Mouse (Mus musculus) heart, embryonic 16.5 days (tissue): ENCODE data around the gene Gkap1. TPM values are rescaled to one million over a fixed set of nuclear protein-coding genes. Genes with fewer than 3 reads are reported as not detected.

Source experiments
- ATAC-seq: fragments of 200-750 bp; cut with Nextera tagmentation; replicated peaks from 2 replicates; pipeline ENCODE4 v1.8.0; 2017; ENCODE audit warnings: moderate number of reproducible peaks; ENCODE audit not compliant: insufficient read depth, low FRiP score; ENCODE audit errors: extremely low read depth
- H3K27ac ChIP-seq: fragments of 300-500 bp; sonication (generic); 2 replicates; pipeline ENCODE4 v1.5.1; 2014; ENCODE audit warnings: mild to moderate bottlenecking, low read length, control low read depth, moderate library complexity
- H3K27me3 ChIP-seq: fragments of 300-500 bp; sonication (generic); 2 replicates; pipeline ENCODE4 v1.6.1; 2014; ENCODE audit warnings: low read length, mixed read lengths; ENCODE audit not compliant: control insufficient read depth, insufficient read depth
- H3K36me3 ChIP-seq: fragments of 300-500 bp; sonication (generic); 2 replicates; pipeline ENCODE4 v1.6.1; 2014; ENCODE audit not compliant: control insufficient read depth, insufficient read depth
- H3K4me1 ChIP-seq: fragments of 300-500 bp; sonication (generic); 2 replicates; pipeline ENCODE4 v1.6.1; 2014; ENCODE audit warnings: low read length, mixed read lengths; ENCODE audit not compliant: control insufficient read depth, insufficient read depth
- H3K4me2 ChIP-seq: fragments of 300-500 bp; sonication (generic); 2 replicates; pipeline ENCODE4 v1.6.1; 2014; ENCODE audit warnings: low read depth, mild to moderate bottlenecking, control low read depth, low read length
- H3K4me3 ChIP-seq: fragments of 300-500 bp; sonication (generic); 2 replicates; pipeline ENCODE4 v1.5.1; 2014; ENCODE audit warnings: mild to moderate bottlenecking, control low read depth, low read length
- H3K9ac ChIP-seq: fragments of 300-500 bp; sonication (generic); 2 replicates; pipeline ENCODE4 v1.6.1; 2014; ENCODE audit warnings: low read length, control low read depth
- H3K9me3 ChIP-seq: fragments of 300-500 bp; sonication (generic); replicated peaks from 2 replicates; pipeline ENCODE4 v1.6.1; 2016; ENCODE audit warnings: low read length; ENCODE audit not compliant: control insufficient read depth
- WGBS: fragments of 180-500 bp; shearing (Covaris S2); extraction: QIAGEN DNeasy Blood & Tissue Kit; methylation state at CpG from one replicate; pipeline ENCODE4 v1.1.7; 2014; 5-methylcytosine and 5-hydroxymethylcytosine counted together
- polyA plus RNA-seq: library from polyadenylated mRNA; unstranded; fragments of >200 nt; fragmentation: Nextera tagmentation; extraction: Ambion mirVana; gene quantifications from 2 replicates; pipeline ENCODE4 v1.2.1, GENCODE M21; 2015

The Gkap1 gene
- polyA plus RNA-seq: 17.0 and 18.9 TPM in 2 replicates

DNA sequence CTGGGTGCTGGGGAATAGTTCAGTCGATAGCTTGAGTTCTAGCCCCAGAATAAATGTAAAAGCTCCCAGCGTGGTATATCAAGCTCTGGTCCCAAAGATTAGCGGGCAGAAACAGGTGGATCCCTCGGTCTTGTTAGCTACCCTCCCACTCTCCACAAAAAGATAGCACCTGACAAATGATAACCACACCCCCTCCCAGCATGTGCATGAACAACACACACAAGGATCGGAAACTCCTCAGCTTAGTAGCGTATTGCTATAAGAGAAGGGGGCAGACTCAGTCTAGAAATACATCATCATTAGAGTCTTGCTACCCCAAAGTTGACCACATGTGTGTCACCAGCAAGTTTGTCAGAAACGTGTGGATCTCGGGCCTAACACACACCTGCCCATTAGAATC is at the start of gene Gkap1:
Gene Gkap1 (minus strand): TSS at position 101 of the 400 bp plus-strand sequence.
- H3K4me1 ChIP-seq: peaks cover 10% of the 10 kb centered on the region
- H3K4me3 ChIP-seq: peak within 1 kb of the TSS; percentile 87
- H3K36me3 ChIP-seq: no peaks in the 10 kb centered on the region
- peak within 1 kb of the TSS; percentile 80 for H3K4me2 ChIP-seq
- no peaks in the 10 kb centered on the region for H3K9me3 ChIP-seq
- WGBS: 78% methylated on average over 8 of the region's 8 CpGs
- H3K27me3 ChIP-seq: 0 out of 2 replicates have a peak, but pooled peaks cover 2% of the 10 kb centered on the region
- no peak for ATAC-seq
- H3K27ac ChIP-seq: peak within 1 kb of the TSS; percentile 75
- H3K9ac ChIP-seq: peak within 1 kb of the TSS; percentile 92

DNA sequence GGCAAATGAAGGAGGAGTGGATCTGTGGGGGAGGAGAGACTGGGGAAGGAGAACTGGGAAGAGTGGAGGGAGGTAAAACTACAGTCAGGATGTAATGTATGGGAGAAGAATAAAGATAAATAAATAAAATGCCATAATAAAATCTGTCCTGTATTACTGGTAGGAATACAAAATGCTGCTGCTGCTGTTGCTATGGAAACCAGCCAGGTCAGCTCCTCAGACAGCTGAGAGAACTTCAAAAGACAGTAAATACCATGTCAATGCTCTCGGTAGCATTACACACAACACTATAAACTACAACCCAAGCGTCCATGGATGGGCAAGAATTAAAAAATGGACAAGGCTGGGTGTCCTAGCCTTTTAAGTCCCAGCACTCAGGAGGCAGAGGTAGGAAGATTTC is 42.3 kb upstream of the Gkap1 start:
- H3K9me3 ChIP-seq: no peaks in the 10 kb centered on the region
- no peak overlapping the region for H3K9ac ChIP-seq
- ATAC-seq: no peak
- no peak overlapping the region for H3K4me3 ChIP-seq
- no peak overlapping the region for H3K4me2 ChIP-seq
- H3K4me1 ChIP-seq: no peaks in the 10 kb centered on the region
- no peaks in the 10 kb centered on the region for H3K36me3 ChIP-seq
- WGBS: 56% methylated on average over 2 of the region's 2 CpGs
- H3K27ac ChIP-seq: no peak overlapping the region
- no peaks in the 10 kb centered on the region for H3K27me3 ChIP-seq

DNA sequence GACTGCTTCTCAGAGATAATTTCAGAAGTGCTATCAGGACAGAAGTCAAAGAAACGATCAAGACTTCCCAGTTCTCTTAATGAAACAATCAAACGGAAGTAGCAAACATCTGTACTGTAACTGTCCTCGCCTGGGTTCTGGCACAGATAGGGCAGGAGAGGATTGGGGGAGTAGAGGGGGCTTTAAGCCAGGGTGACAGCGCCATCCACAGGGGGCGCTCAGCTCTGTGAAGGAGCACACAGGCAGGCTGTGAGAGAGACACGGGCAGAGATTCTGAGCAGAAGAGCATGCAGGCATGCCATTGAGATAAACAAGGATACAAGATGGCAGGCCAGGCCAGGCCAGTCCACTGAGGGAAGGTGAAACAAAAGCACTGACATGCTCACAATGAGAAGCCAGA is 39.5 kb upstream of the Gkap1 start:
- ATAC-seq: no peak
- H3K27me3 ChIP-seq: no peaks in the 10 kb centered on the region

DNA sequence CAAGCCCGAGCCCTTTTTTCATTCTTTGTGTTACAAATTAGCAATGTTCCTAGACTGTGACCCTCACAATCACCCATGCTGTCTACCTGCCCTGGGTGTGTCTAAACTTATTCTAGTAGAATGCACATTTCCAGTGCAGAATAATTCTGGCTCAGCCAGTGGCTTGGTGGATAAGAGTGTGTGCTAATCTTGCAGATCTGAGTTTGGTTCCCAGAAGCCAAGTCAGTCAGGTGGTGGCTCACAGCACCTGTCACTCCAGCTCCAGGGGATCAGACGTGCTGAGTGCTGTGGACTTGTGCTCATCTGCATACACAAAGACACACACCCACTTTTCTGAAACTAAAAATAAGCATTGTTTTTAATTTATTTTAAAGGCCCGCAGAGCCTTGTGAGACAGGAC is 38.3 kb upstream of the Gkap1 start:
- H3K4me1 ChIP-seq: no peaks in the 10 kb centered on the region
- no peaks in the 10 kb centered on the region for H3K36me3 ChIP-seq
- H3K4me2 ChIP-seq: no peak overlapping the region
- 81% methylated on average over 3 of the region's 3 CpGs for WGBS
- H3K4me3 ChIP-seq: no peak overlapping the region
- H3K27ac ChIP-seq: no peak overlapping the region
- no peak overlapping the region for H3K9ac ChIP-seq
- no peak for ATAC-seq
- H3K9me3 ChIP-seq: no peaks in the 10 kb centered on the region
- H3K27me3 ChIP-seq: no peaks in the 10 kb centered on the region

More for the DNA sequence above, 39.5 kb upstream of the Gkap1 start:
- no peaks in the 10 kb centered on the region for H3K4me1 ChIP-seq
- WGBS: 38% methylated on average over 6 of the region's 6 CpGs
- H3K9ac ChIP-seq: no peak overlapping the region
- H3K4me2 ChIP-seq: no peak overlapping the region
- H3K36me3 ChIP-seq: no peaks in the 10 kb centered on the region
- H3K27ac ChIP-seq: no peak overlapping the region
- H3K4me3 ChIP-seq: no peak overlapping the region
- no peaks in the 10 kb centered on the region for H3K9me3 ChIP-seq

DNA sequence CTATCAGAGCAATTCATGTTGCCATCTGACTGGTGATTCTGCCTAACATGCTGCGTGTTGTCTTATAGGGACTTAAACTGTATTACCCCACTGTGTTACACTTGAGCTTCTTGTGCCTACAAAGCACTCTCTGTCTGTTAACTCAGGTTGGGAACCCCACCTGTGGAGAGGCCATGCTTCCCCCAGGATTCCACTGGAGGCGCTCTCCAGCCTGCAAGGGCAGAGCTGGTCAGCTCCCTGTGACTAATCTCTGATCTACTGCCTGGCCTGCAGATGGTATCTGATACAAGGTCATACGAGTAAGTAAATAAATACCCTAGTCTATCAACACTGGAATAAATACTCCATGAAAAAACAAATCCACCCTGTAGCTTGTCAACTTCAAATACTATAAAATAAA is 35.9 kb upstream of the Gkap1 start:
- Histone ChIP-seq H3K36me3 (no peaks in the 10 kb centered on the region), H3K27ac (no peak overlapping the region), H3K9ac (no peak overlapping the region), H3K4me1 (no peaks in the 10 kb centered on the region), H3K4me3 (no peak overlapping the region), H3K27me3 (no peaks in the 10 kb centered on the region), H3K9me3 (no peaks in the 10 kb centered on the region), H3K4me2 (no peak overlapping the region)
- 55% methylated on average over 3 of the region's 3 CpGs for WGBS
- no peak for ATAC-seq

DNA sequence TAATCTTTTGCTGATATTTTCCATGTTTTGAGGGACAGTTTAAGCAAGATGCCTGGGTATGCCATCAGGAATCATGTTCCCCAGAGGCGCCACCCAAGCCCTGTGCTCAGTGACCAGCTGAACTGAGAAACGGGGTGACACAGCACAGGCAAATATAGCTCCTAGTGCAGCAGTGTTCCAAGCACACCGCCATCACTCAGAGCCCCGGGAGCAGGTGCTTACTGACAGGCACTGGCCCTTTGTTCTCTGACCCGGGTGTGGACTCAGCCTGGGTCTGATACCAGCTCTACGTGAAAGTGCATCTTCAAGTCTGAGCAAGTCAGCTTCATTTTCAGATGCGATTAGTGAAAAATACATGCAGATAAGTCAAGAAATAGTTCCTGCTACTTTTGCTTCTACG is 34.0 kb upstream of the Gkap1 start:
- Histone ChIP-seq H3K36me3 (no peaks in the 10 kb centered on the region), H3K4me1 (no peaks in the 10 kb centered on the region), H3K27me3 (no peaks in the 10 kb centered on the region), H3K27ac (no peak overlapping the region), H3K4me3 (no peak overlapping the region), H3K9me3 (no peaks in the 10 kb centered on the region), H3K4me2 (no peak overlapping the region), H3K9ac (no peak overlapping the region)
- no peak for ATAC-seq
- WGBS: 59% methylated on average over 8 of the region's 8 CpGs

DNA sequence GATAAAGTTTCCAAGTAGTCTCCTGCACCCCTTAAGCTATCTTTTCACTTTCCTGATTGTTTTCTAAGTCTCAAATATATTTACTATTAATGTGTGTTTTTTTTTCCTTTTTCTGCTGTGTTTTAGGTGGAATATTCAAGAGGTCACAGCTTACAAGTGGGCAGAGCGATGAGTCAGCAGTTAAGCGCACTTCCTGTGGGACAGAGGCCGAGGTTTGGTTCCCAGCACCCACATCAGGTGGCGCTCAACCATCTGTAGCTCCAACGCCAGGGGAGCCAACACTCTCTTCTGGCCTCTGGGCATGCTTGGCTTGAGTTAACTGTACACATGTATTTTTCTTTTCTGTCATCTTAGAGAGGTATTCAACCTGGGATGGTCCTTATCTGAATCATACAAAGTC is 32.0 kb upstream of the Gkap1 start:
- no peak overlapping the region for H3K27ac ChIP-seq
- no peak for ATAC-seq
- no peak overlapping the region for H3K4me2 ChIP-seq
- WGBS: 87% methylated on average over 5 of the region's 5 CpGs
- H3K4me1 ChIP-seq: no peaks in the 10 kb centered on the region
- H3K9me3 ChIP-seq: no peaks in the 10 kb centered on the region
- no peaks in the 10 kb centered on the region for H3K36me3 ChIP-seq
- H3K4me3 ChIP-seq: no peak overlapping the region
- no peak overlapping the region for H3K9ac ChIP-seq
- no peaks in the 10 kb centered on the region for H3K27me3 ChIP-seq

DNA sequence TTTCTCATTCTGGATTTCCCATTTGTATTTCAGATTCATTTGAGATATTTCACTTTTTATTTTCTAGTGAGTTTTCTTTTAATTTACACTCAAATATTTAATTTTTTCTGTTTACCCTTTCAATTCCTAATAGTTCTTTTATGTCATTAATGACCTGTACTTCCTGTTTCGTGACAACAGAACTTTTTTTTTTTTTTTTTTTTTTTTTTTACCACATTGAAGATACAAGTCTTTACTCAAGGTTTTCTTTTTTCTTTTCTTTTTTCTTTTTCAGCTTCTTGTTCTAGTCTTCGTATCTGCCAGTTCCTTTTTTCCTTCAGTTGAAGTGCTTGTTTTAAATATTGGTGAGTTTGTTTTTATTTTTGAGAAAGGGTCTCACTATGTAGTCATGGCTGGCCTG is 29.7 kb upstream of the Gkap1 start:
- Histone ChIP-seq H3K27ac (no peak overlapping the region), H3K4me2 (no peak overlapping the region), H3K4me1 (no peaks in the 10 kb centered on the region), H3K9me3 (no peaks in the 10 kb centered on the region), H3K27me3 (no peaks in the 10 kb centered on the region), H3K36me3 (no peaks in the 10 kb centered on the region), H3K4me3 (no peak overlapping the region), H3K9ac (no peak overlapping the region)
- WGBS: 69% methylated on average over 2 of the region's 2 CpGs
- ATAC-seq: no peak

DNA sequence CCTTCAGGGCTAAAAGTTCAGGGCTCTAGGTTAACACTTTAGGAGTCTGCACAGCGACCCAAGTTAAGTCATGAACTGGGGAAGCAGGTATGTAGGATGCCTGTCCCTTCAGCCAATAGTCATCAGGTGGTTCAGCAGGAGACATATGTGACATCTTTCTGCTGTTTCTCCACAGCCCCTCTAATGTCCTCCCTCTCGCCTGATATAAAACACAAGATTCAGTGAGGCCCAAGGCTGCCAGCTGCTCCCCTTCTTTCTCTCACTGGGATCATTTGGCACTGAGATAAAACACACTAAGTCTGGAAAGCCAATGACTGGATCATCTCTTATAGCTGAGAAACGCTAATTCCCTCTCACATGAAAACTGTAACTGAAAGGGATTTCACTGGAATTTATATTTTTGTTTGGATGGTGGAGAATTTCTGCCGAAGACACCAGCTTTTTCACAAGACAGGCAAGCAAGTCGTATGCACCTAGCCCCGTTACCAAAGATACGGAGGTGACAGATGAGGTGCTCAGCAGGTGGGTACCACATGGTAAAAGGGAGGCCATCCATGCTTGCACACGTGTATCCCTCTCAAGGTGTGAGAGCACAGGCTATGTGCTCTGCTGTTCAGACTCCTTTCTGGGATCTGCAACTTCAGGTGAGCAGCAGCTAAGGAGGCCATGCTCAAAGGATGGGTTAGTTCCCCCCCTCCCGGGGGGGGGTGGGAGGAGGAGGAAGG is 27.1 kb upstream of the Gkap1 start:
- WGBS: 70% methylated on average over 9 of the region's 9 CpGs
- Histone ChIP-seq H3K36me3 (no peaks in the 10 kb centered on the region), H3K27me3 (no peaks in the 10 kb centered on the region), H3K9me3 (no peaks in the 10 kb centered on the region), H3K4me1 (no peaks in the 10 kb centered on the region), H3K9ac (no peak overlapping the region), H3K4me2 (no peak overlapping the region), H3K27ac (no peak overlapping the region), H3K4me3 (no peak overlapping the region)
- no peak for ATAC-seq
